Mouse (Mus musculus) mammary gland, adult 2 months (tissue): ENCODE data around the gene Prss47. TPM values are rescaled to one million over a fixed set of nuclear protein-coding genes. Genes with fewer than 3 reads are reported as not detected.

ENCODE experiments used
- polyA plus RNA-seq: library from polyadenylated mRNA; depleted of rRNA; stranded (reverse); fragments of >200 nt; gene quantifications from 2 replicates; pipeline ENCODE4 v1.2.3, GENCODE M21; 2012; ENCODE audit warnings: low replicate concordance; rRNA removed

Gene Prss47
- not detected in 2 replicates for polyA plus RNA-seq

GRCm38 (mm10) chr13:65052660-65053059 is at the start of gene Prss47:
Prss47 (minus strand) TSS chr13:65052760.

DNA sequence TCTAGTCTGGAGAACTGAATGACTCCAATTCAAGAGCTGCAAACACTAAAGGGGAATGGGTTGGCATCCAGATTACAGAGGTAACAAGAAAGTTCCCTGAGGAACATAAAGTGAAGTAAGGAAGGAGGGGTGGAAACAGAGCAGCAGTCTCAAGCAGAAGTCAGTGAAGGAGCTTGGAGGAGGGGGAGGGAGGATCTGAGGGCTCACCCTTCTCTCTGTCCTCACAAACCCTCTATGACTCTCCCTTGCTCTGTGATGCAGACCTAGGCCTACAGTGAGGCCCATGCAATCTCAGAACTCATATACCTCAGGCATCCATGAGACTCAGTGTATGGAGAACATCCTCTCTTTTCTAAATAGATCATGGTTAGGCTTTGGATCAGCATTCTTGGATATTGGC is 19.8 kb downstream of the Prss47 start, which contains the start of gene Spata31d1c:
Gene Spata31d1c (plus strand): TSS at position 301 of the 400 bp plus-strand sequence.

Other genes starting within 250 kb of the Prss47 start
- not detected in 2 replicates for gene Cntnap3, start 148.8 kb downstream of the Prss47 start, polyA plus RNA-seq
- not detected in 2 replicates for gene Spata31, start 135.4 kb downstream of the Prss47 start, polyA plus RNA-seq
- 0.03 TPM in 1 of 2 replicates, not detected in the other for gene Spata31d1c, start 19.7 kb downstream of the Prss47 start, polyA plus RNA-seq
- 18.7 and 19.9 TPM in 2 replicates for gene Mfsd14b, start 60.2 kb upstream of the Prss47 start, polyA plus RNA-seq
- gene Olfr465-ps1, start 85.3 kb upstream of the Prss47 start, polyA plus RNA-seq = not detected in 2 replicates
- gene Olfr466, start 97.5 kb upstream of the Prss47 start, polyA plus RNA-seq = not detected in 2 replicates
- not detected in 2 replicates for gene Nlrp4f, start 153.2 kb upstream of the Prss47 start, polyA plus RNA-seq
- gene Gm10775, start 206.8 kb upstream of the Prss47 start, polyA plus RNA-seq = not detected in 2 replicates
- gene Zfp369, start 226.1 kb upstream of the Prss47 start, polyA plus RNA-seq = 17.0 and 24.9 TPM in 2 replicates